Mouse (Mus musculus) cerebellum, adult 2 months (tissue): ENCODE measurements around the gene Mtg1.

Experiments used
- CTCF ChIP-seq: fragments of 200-500 bp; IDR thresholded peaks from 2 replicates; pipeline ENCODE4 v1.5.1; 2011; ENCODE audit warnings: low read depth, mild to moderate bottlenecking, control low read depth, low read length, moderate library complexity, borderline replicate concordance; ENCODE audit not compliant: insufficient read depth
- POLR2A ChIP-seq: fragments of 200-500 bp; IDR thresholded peaks from 2 replicates; pipeline ENCODE4 v1.6.1; 2011; ENCODE audit warnings: low read length, control low read depth, borderline replicate concordance; ENCODE audit not compliant: insufficient read depth

DNA sequence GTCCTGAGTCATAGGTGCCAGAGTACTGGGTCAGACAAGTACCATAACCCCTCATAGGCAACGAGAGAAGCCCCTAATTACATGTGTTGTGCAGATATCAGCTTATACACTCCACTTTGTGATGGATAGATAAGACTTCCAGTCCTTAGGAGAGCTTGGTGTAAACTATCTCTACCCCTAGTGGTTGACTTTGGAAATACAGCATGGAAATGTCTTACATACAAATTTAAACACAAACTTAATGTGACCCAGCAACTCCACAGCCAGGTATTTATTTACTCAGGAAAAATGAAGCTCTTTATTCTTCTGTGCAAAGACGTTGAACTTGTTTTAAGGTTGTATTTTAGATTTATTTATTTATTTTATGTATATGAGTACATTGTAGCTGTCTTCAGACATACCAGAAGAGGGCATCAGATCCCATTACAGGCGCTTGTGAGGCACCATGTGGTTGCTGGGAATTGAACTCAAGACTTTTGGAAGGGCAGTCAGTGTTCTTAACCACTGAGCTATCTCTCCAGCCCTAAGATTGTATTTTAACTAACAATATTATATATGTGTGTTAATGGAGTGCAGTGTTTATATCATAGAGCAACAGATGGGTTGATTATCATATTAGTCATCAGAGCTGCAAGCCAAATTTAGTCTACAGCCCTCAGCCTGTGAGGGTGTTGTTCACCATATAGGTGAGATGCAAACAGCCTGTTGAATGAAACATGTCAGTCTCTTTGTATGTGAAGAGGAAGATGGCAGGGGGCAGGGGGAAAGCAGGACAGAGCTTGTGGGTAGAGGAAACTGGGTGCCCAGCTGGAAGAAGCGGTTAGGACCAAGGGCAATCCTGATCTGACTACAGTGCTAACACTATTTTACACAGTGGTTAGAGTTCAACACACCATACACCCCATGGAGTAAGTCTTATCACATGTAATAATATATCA is 51.3 kb downstream of the Mtg1 start:
- peak; percentile 25; the same call in 1 of the 2 replicates for TF ChIP-seq CTCF
- TF ChIP-seq POLR2A = no peak
